In the genomic region with DNA sequence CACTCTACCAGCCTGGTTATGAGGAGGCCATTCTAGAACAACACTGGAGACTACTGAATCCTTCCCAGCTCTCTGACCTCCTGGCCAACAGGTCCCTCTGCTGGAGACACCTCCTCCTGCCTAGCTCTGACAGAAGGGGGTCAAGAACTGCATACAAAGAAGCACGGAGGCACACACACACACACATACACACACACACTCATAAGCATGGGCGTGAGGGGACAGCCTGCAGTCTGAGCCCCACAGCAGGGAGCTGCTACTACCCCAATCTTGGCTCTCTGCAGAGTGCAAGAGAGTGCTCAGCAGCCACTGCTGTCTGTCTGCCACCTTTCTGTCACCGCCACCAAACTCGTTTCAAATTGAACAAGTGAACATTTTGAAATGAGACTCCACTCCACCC, we compare ENCODE assay signal across 9 mouse cellular contexts.
DNase-seq lines count a peak whose midpoint lies in the region; ATAC-seq and TF ChIP-seq lines count a peak whose summit lies in the region.
"Had no signal": no experiment of that assay in that cellular context is flagged by ENCODE, and none has a peak within 500 bp of the region (broad histone marks: within the 10 kb centered on the region; RNA-seq: fewer than 3 reads in every experiment).

No protein-coding gene starts in this region.

- H3K9me3 ChIP-seq in kidney, postnatal 0 days (replicated peaks; ENCODE audit: low read length): no peaks in the 10 kb centered on the region
- no peaks in the 10 kb centered on the region for H3K9me3 ChIP-seq in forebrain, embryonic 14.5 days (replicated peaks; ENCODE audit: control insufficient read depth, low read length)
- H3K9me3 ChIP-seq in intestine, postnatal 0 days (ENCODE audit: control insufficient read depth): no peaks in the 10 kb centered on the region
- H3K9me3 ChIP-seq in neural tube, embryonic 15.5 days (replicated peaks): no peaks in the 10 kb centered on the region

- H3K9ac ChIP-seq in kidney, postnatal 0 days (ENCODE audit: low read depth, low read length): no peak overlapping the region
- peak overlapping the region; percentile 35; the same call in 1 of the 2 replicates for H3K9ac ChIP-seq in forebrain, embryonic 14.5 days (ENCODE audit: low read length)
- H3K9ac ChIP-seq in intestine, postnatal 0 days (ENCODE audit: low read depth, low read length): no peak overlapping the region
- no peak overlapping the region for H3K9ac ChIP-seq in neural tube, embryonic 15.5 days (replicated peaks)

- 17% methylated on average over 4 of the region's 4 CpGs for WGBS in kidney, postnatal 0 days
- 19% methylated on average over 4 of the region's 4 CpGs for WGBS in kidney, adult 2 months
- WGBS in forebrain, embryonic 14.5 days: 4% methylated on average over 4 of the region's 4 CpGs
- WGBS in intestine, postnatal 0 days: 23% methylated on average over 4 of the region's 4 CpGs
- 14% methylated on average over 4 of the region's 4 CpGs for WGBS in neural tube, embryonic 15.5 days
- WGBS in thymus, adult 2 months: 45% methylated on average over 4 of the region's 4 CpGs

- no peak for TF ChIP-seq POLR2A in kidney, adult 2 months (IDR thresholded peaks at IDR 0.05; ENCODE audit: low read depth, low read length)
- no peak for TF ChIP-seq POLR2A in thymus, adult 2 months (IDR thresholded peaks at IDR 0.05; ENCODE audit: control insufficient read depth, extremely low read depth, insufficient read depth, low read length, poor library complexity)

- H3K36me3 ChIP-seq in kidney, postnatal 0 days (ENCODE audit: insufficient read depth, low read length): no peaks in the 10 kb centered on the region
- no peaks in the 10 kb centered on the region for H3K36me3 ChIP-seq in kidney, adult 2 months (ENCODE audit: control insufficient read depth, insufficient read depth, low read length)
- H3K36me3 ChIP-seq in forebrain, embryonic 14.5 days (ENCODE audit: control insufficient read depth, insufficient read depth, low read length): no peaks in the 10 kb centered on the region
- H3K36me3 ChIP-seq in intestine, postnatal 0 days (ENCODE audit: control insufficient read depth, insufficient read depth): no peaks in the 10 kb centered on the region
- H3K36me3 ChIP-seq in neural tube, embryonic 15.5 days: no peaks in the 10 kb centered on the region
- H3K36me3 ChIP-seq in thymus, adult 2 months (ENCODE audit: control insufficient read depth, insufficient read depth, low read length): no peaks in the 10 kb centered on the region
- H3K36me3 ChIP-seq: G1E had no signal

- H3K4me3 ChIP-seq in kidney, postnatal 0 days (replicated peaks; ENCODE audit: low read depth, low read length): no peak overlapping the region
- no peak overlapping the region for H3K4me3 ChIP-seq in kidney, adult 2 months (ENCODE audit: insufficient read depth, low read depth, low read length)
- H3K4me3 ChIP-seq in forebrain, embryonic 14.5 days (ENCODE audit: low read depth, low read length): no peak overlapping the region
- no peak overlapping the region for H3K4me3 ChIP-seq in intestine, postnatal 0 days (ENCODE audit: low read depth, low read length)
- no peak overlapping the region for H3K4me3 ChIP-seq in neural tube, embryonic 15.5 days (replicated peaks)
- H3K4me3 ChIP-seq in thymus, adult 2 months (ENCODE audit: control insufficient read depth, insufficient read depth, low read length): no peak overlapping the region

- H3K4me1 ChIP-seq in kidney, postnatal 0 days (replicated peaks; ENCODE audit: insufficient read depth, low read length): no peaks in the 10 kb centered on the region
- no peaks in the 10 kb centered on the region for H3K4me1 ChIP-seq in kidney, adult 2 months (ENCODE audit: control insufficient read depth, insufficient read depth, low read length)
- H3K4me1 ChIP-seq in forebrain, embryonic 14.5 days (ENCODE audit: control insufficient read depth, insufficient read depth, low read length): peaks cover 17% of the 10 kb centered on the region
- no peaks in the 10 kb centered on the region for H3K4me1 ChIP-seq in intestine, postnatal 0 days (replicated peaks; ENCODE audit: control insufficient read depth, insufficient read depth, low read length)
- H3K4me1 ChIP-seq in neural tube, embryonic 15.5 days: peaks cover 37% of the 10 kb centered on the region
- no peaks in the 10 kb centered on the region for H3K4me1 ChIP-seq in thymus, adult 2 months (replicated peaks; ENCODE audit: control insufficient read depth, insufficient read depth, low read length)

- peak; percentile 48; the same call in 1 of the 2 replicates for TF ChIP-seq CTCF in kidney, postnatal 0 days (IDR thresholded peaks at IDR 0.05; ENCODE audit: low read depth)
- TF ChIP-seq CTCF in kidney, adult 2 months (conservative IDR thresholded peaks at IDR 0.05; ENCODE audit: insufficient read depth, insufficient read length, low read depth, low read length): no peak
- TF ChIP-seq CTCF in intestine, postnatal 0 days (IDR thresholded peaks at IDR 0.05; ENCODE audit: low read depth): peak; percentile 34; the same call in 1 of the 2 replicates
- TF ChIP-seq CTCF in thymus, adult 2 months (IDR thresholded peaks at IDR 0.05; ENCODE audit: borderline replicate concordance, control insufficient read depth, extremely low read depth, insufficient read depth, low read length, poor library complexity): no peak

- DNase-seq in kidney, postnatal 0 days (ENCODE audit: low spot score): peak; percentile 54
- no peak for DNase-seq in kidney, adult 2 months
- peak; percentile 84 for DNase-seq in forebrain, embryonic 14.5 days (ENCODE audit: low spot score)
- no peak for DNase-seq in thymus, postnatal 10 days (ENCODE audit: low spot score in 2 of 2)
- no peak for DNase-seq in thymus, adult 18-20 months
- no peak for DNase-seq in thymus, adult 2 months

- H3K27me3 ChIP-seq in kidney, postnatal 0 days (ENCODE audit: insufficient read depth, low read length): no peaks in the 10 kb centered on the region
- no peaks in the 10 kb centered on the region for H3K27me3 ChIP-seq in kidney, adult 2 months (replicated peaks; ENCODE audit: control insufficient read depth, insufficient read depth, low read length)
- no peaks in the 10 kb centered on the region for H3K27me3 ChIP-seq in forebrain, embryonic 14.5 days (replicated peaks; ENCODE audit: control insufficient read depth, insufficient read depth, low read length)
- H3K27me3 ChIP-seq in intestine, postnatal 0 days (replicated peaks; ENCODE audit: control insufficient read depth, insufficient read depth, low read length): no peaks in the 10 kb centered on the region
- H3K27me3 ChIP-seq in neural tube, embryonic 15.5 days (replicated peaks): no peaks in the 10 kb centered on the region
- H3K27me3 ChIP-seq in thymus, adult 2 months (ENCODE audit: control insufficient read depth, insufficient read depth, low read length): no peaks in the 10 kb centered on the region

- ATAC-seq in kidney, postnatal 0 days (replicated peaks; ENCODE audit: low FRiP score, low read depth): no peak
- peak; percentile 88 for ATAC-seq in forebrain, embryonic 14.5 days
- no peak for ATAC-seq in intestine, postnatal 0 days
- ATAC-seq in neural tube, embryonic 15.5 days (ENCODE audit: low FRiP score): peak; percentile 38; the same call in 1 of the 2 replicates

- 0 out of 2 replicates have a peak overlapping the region, but pooled peaks have one; percentile 36 for H3K27ac ChIP-seq in kidney, postnatal 0 days
- no peak overlapping the region for H3K27ac ChIP-seq in kidney, adult 2 months (ENCODE audit: insufficient read depth, low read depth, low read length)
- H3K27ac ChIP-seq in forebrain, embryonic 14.5 days (ENCODE audit: low read depth, low read length): peak overlapping the region; percentile 97
- no peak overlapping the region for H3K27ac ChIP-seq in intestine, postnatal 0 days (ENCODE audit: low read depth, low read length)
- peak overlapping the region; percentile 81 for H3K27ac ChIP-seq in neural tube, embryonic 15.5 days (replicated peaks)
- H3K27ac ChIP-seq in thymus, adult 2 months (ENCODE audit: control insufficient read depth, insufficient read depth, low read length): no peak overlapping the region

- H3K4me2 ChIP-seq in kidney, postnatal 0 days (ENCODE audit: low read length): no peak overlapping the region
- H3K4me2 ChIP-seq in forebrain, embryonic 14.5 days (ENCODE audit: low read length): peak overlapping the region; percentile 42
- no peak overlapping the region for H3K4me2 ChIP-seq in intestine, postnatal 0 days (replicated peaks; ENCODE audit: low read depth)
- no peak overlapping the region; the same call in 1 of the 2 replicates for H3K4me2 ChIP-seq in neural tube, embryonic 15.5 days

Comparison
In these comparisons a context has a peak if more than half of its experiments do, and no peak if none do; other contexts are left out.
1. DNase-seq: peak in kidney, postnatal 0 days (single experiment) and forebrain, embryonic 14.5 days (single experiment); none in kidney, adult 2 months (single experiment), thymus, postnatal 10 days (0 of 2), thymus, adult 18-20 months (0 of 2) and thymus, adult 2 months (single experiment).
2. H3K27ac ChIP-seq: peak in kidney, postnatal 0 days (single experiment), forebrain, embryonic 14.5 days (single experiment) and neural tube, embryonic 15.5 days (single experiment); none in kidney, adult 2 months (single experiment), intestine, postnatal 0 days (single experiment) and thymus, adult 2 months (single experiment).
3. CTCF ChIP-seq: peak in kidney, postnatal 0 days (single experiment) and intestine, postnatal 0 days (single experiment); none in kidney, adult 2 months (single experiment) and thymus, adult 2 months (single experiment).
4. ATAC-seq: peak in forebrain, embryonic 14.5 days (single experiment) and neural tube, embryonic 15.5 days (single experiment); none in kidney, postnatal 0 days (single experiment) and intestine, postnatal 0 days (single experiment).